Mouse (Mus musculus): ENCODE results near the gene Efnb2.

The Efnb2 gene

GRCm38 (mm10) chr8:8569280-8569679, 91.8 kb downstream of the Efnb2 start:
- no peak for DNase-seq (ENCODE audit: low spot score in 2 of 2)

DNA sequence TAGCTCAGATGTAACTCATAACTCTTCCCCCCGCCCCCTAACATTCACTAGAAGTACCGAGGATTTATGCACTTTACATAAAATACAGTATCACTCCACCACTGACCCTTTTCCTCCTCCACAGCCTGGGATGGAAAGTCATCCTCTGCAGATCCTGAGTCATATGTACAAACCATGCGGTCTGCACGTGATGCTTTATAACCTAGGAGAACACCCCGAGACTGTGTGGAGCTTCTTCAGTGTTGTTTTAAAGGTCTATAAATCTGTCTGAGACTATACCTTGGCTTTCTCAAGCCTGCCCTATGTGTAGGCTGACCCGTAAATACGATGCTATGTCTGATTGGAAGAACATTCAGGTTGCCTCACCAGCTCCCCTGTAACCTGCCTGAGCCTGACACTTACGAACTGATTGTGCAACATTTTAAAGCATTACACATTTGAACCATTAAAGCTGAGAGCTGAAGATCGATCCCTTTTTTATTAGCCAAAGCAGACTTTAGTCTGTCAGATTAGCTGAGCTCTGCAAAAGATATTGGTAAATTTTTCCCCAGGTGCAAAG, 92.7 kb downstream of the Efnb2 start:
- DNase-seq (ENCODE audit: low spot score in 2 of 2), result no peak

Data from natural killer cell, adult 2 months (primary cell).